Mouse (Mus musculus) R1 (cell line): ENCODE data around the gene Pla2g6.

Source experiments
- DNase-seq: peaks from one replicate; pipeline ENCODE4 v3.0.0-alpha.2; 2018; ENCODE audit warnings: low read depth, low spot score

Gene Pla2g6

GRCm38 (mm10) chr15:79351331-79351767, 23.2 kb upstream of the Pla2g6 start:
- no peak for DNase-seq

- DNase-seq, result no peak
Observed at GRCm38 (mm10) chr15:79350866-79351265, 22.7 kb upstream of the Pla2g6 start.

- DNase-seq, result no peak
Observed at GRCm38 (mm10) chr15:79348651-79349050, 20.5 kb upstream of the Pla2g6 start.

GRCm38 (mm10) chr15:79347845-79348506, 19.8 kb upstream of the Pla2g6 start:
- peak; percentile 90 for DNase-seq

GRCm38 (mm10) chr15:79347165-79347844, 19.1 kb upstream of the Pla2g6 start:
- DNase-seq, result peak; percentile 95

- DNase-seq, result no peak
Observed at GRCm38 (mm10) chr15:79346051-79346793, 18.0 kb upstream of the Pla2g6 start, which contains the start of gene Maff. Maff (plus strand) TSS chr15:79346621.

- no peak for DNase-seq
Observed at GRCm38 (mm10) chr15:79344627-79345026, 16.4 kb upstream of the Pla2g6 start.

GRCm38 (mm10) chr15:79342641-79343337, 14.6 kb upstream of the Pla2g6 start:
- no peak for DNase-seq

GRCm38 (mm10) chr15:79338978-79339377, 10.8 kb upstream of the Pla2g6 start:
- no peak for DNase-seq

- DNase-seq, result peak; percentile 59
Observed at GRCm38 (mm10) chr15:79335061-79335655, 7.0 kb upstream of the Pla2g6 start.

- peak; percentile 55 for DNase-seq
Observed at GRCm38 (mm10) chr15:79333409-79333808, 5.2 kb upstream of the Pla2g6 start.

- DNase-seq, result peak; percentile 80
Observed at GRCm38 (mm10) chr15:79330521-79330920, 2.3 kb upstream of the Pla2g6 start.

GRCm38 (mm10) chr15:79329979-79330363, 1.8 kb upstream of the Pla2g6 start:
- peak; percentile 78 for DNase-seq

GRCm38 (mm10) chr15:79329346-79329978, 1.3 kb upstream of the Pla2g6 start:
- DNase-seq, result no peak

- no peak for DNase-seq
Observed at GRCm38 (mm10) chr15:79328939-79329275, 717 bp upstream of the Pla2g6 start.

GRCm38 (mm10) chr15:79326971-79327961, 924 bp downstream of the Pla2g6 start:
- DNase-seq, result peak; percentile 87

- no peak for DNase-seq
Observed at GRCm38 (mm10) chr15:79326264-79326663, 1.9 kb downstream of the Pla2g6 start.

- no peak for DNase-seq
Observed at GRCm38 (mm10) chr15:79325742-79326141, 2.4 kb downstream of the Pla2g6 start.

- no peak for DNase-seq
Observed at GRCm38 (mm10) chr15:79324373-79324772, 3.8 kb downstream of the Pla2g6 start.

- DNase-seq, result no peak
Observed at GRCm38 (mm10) chr15:79323791-79324155, 4.4 kb downstream of the Pla2g6 start.
